Mouse (Mus musculus) liver, embryonic 15.5 days (tissue): ENCODE data around the gene Mettl23. TPM values are rescaled to one million over a fixed set of nuclear protein-coding genes. Genes with fewer than 3 reads are reported as not detected.
A peak's percentile ranks its signal among the peaks of the same experiment; 100 is the strongest.

Source experiments
- ATAC-seq: fragments of 200-750 bp; cut with Nextera tagmentation; 2 replicates; pipeline ENCODE4 v1.8.0; 2017; ENCODE audit warnings: moderate number of reproducible peaks, mild to moderate bottlenecking, moderate library complexity; ENCODE audit not compliant: insufficient read depth
- H3K27ac ChIP-seq: fragments of 300-500 bp; sonication (generic); replicated peaks from 2 replicates; pipeline ENCODE4 v1.5.1; 2015; ENCODE audit warnings: mild to moderate bottlenecking, inconsistent platforms
- H3K27me3 ChIP-seq: fragments of 300-500 bp; sonication (generic); 2 replicates; pipeline ENCODE4 v1.6.1; 2015; ENCODE audit warnings: mild to moderate bottlenecking, inconsistent platforms
- H3K36me3 ChIP-seq: fragments of 300-500 bp; sonication (generic); replicated peaks from 2 replicates; pipeline ENCODE4 v1.6.1; 2015; ENCODE audit warnings: moderate library complexity, mild to moderate bottlenecking, inconsistent platforms
- H3K4me1 ChIP-seq: fragments of 300-500 bp; sonication (generic); replicated peaks from 2 replicates; pipeline ENCODE4 v1.6.1; 2015; ENCODE audit warnings: inconsistent platforms
- H3K4me2 ChIP-seq: fragments of 300-500 bp; sonication (generic); 2 replicates; pipeline ENCODE4 v1.6.1; 2015; ENCODE audit warnings: moderate library complexity, mild to moderate bottlenecking, inconsistent platforms
- H3K4me3 ChIP-seq: fragments of 300-500 bp; sonication (generic); replicated peaks from 2 replicates; pipeline ENCODE4 v1.5.1; 2015; ENCODE audit warnings: mild to moderate bottlenecking, inconsistent platforms
- H3K9ac ChIP-seq: fragments of 300-500 bp; sonication (generic); 2 replicates; pipeline ENCODE4 v1.6.1; 2015; ENCODE audit warnings: moderate library complexity, mild to moderate bottlenecking, inconsistent platforms
- H3K9me3 ChIP-seq: fragments of 300-500 bp; sonication (generic); replicated peaks from 2 replicates; pipeline ENCODE4 v1.6.1; 2016; ENCODE audit warnings: inconsistent platforms
- WGBS: fragments of 180-500 bp; shearing (Covaris S2); methylation state at CpG from one replicate; pipeline ENCODE4 v1.1.7; 2015; ENCODE audit warnings: mixed read lengths; ENCODE audit not compliant: insufficient replicate concordance; 5-methylcytosine and 5-hydroxymethylcytosine counted together
- polyA plus RNA-seq: library from polyadenylated mRNA; unstranded; fragments of >200 nt; fragmentation: Nextera tagmentation; extraction: Ambion mirVana; gene quantifications from 2 replicates; pipeline ENCODE4 v1.2.1, GENCODE M21; 2015

Mettl23 gene
- polyA plus RNA-seq, 1 experiment from 2014 or later, result 36.6 TPM

- no peak for ATAC-seq
- H3K4me3 ChIP-seq, result no peak overlapping the region
- peaks cover 15% of the 10 kb centered on the region for H3K4me1 ChIP-seq
- 62% methylated on average over 11 of the region's 11 CpGs for WGBS
- H3K27me3 ChIP-seq, result peaks cover 13% of the 10 kb centered on the region
- H3K36me3 ChIP-seq, result no peaks in the 10 kb centered on the region
- H3K27ac ChIP-seq, result no peak overlapping the region
- H3K9ac ChIP-seq, result no peak overlapping the region
- no peak overlapping the region for H3K4me2 ChIP-seq
- no peaks in the 10 kb centered on the region for H3K9me3 ChIP-seq
These were observed 32.5 kb upstream of the Mettl23 start for GRCm38 (mm10) chr11:116810528-116810927.

- Histone ChIP-seq H3K27ac (no peak overlapping the region), H3K4me3 (peak overlapping the region; percentile 18; the same call in 1 of the 2 replicates), H3K9ac (no peak overlapping the region)
These were observed 31.8 kb upstream of the Mettl23 start for GRCm38 (mm10) chr11:116810983-116811901.

GRCm38 (mm10) chr11:116812793-116813529 lies 30.1 kb upstream of the Mettl23 start:
- Histone ChIP-seq H3K27me3 (peaks cover 13% of the 10 kb centered on the region), H3K4me2 (no peak overlapping the region), H3K9ac (no peak overlapping the region), H3K4me1 (peaks cover 15% of the 10 kb centered on the region), H3K36me3 (no peaks in the 10 kb centered on the region), H3K4me3 (no peak overlapping the region), H3K27ac (no peak overlapping the region), H3K9me3 (no peaks in the 10 kb centered on the region)
- no peak for ATAC-seq
- 67% methylated on average over 21 of the region's 21 CpGs for WGBS

More at GRCm38 (mm10) chr11:116810983-116811901, 31.8 kb upstream of the Mettl23 start:
- WGBS, result 5% methylated on average over 31 of the region's 32 CpGs
- peak overlapping the region; percentile 61 for H3K4me2 ChIP-seq
- H3K27me3 ChIP-seq, result peaks cover 13% of the 10 kb centered on the region
- no peaks in the 10 kb centered on the region for H3K36me3 ChIP-seq
- no peaks in the 10 kb centered on the region for H3K9me3 ChIP-seq
- ATAC-seq, result peak; percentile 46; the same call in 1 of the 2 replicates
- peaks cover 15% of the 10 kb centered on the region for H3K4me1 ChIP-seq

GRCm38 (mm10) chr11:116813610-116814009 lies 29.5 kb upstream of the Mettl23 start:
- Histone ChIP-seq H3K9me3 (no peaks in the 10 kb centered on the region), H3K4me1 (peaks cover 15% of the 10 kb centered on the region), H3K4me3 (no peak overlapping the region), H3K36me3 (no peaks in the 10 kb centered on the region), H3K27ac (no peak overlapping the region), H3K27me3 (peaks cover 13% of the 10 kb centered on the region), H3K9ac (no peak overlapping the region), H3K4me2 (no peak overlapping the region)
- 75% methylated on average over 13 of the region's 13 CpGs for WGBS
- ATAC-seq, result no peak

GRCm38 (mm10) chr11:116814076-116814883 lies 28.8 kb upstream of the Mettl23 start:
- no peak overlapping the region for H3K4me2 ChIP-seq
- H3K4me1 ChIP-seq, result peaks cover 15% of the 10 kb centered on the region
- WGBS, result 43% methylated on average over 20 of the region's 20 CpGs
- no peak overlapping the region for H3K4me3 ChIP-seq
- H3K36me3 ChIP-seq, result no peaks in the 10 kb centered on the region
- no peak for ATAC-seq
- peaks cover 13% of the 10 kb centered on the region for H3K27me3 ChIP-seq
- no peak overlapping the region for H3K27ac ChIP-seq
- H3K9me3 ChIP-seq, result no peaks in the 10 kb centered on the region
- no peak overlapping the region for H3K9ac ChIP-seq

- Histone ChIP-seq H3K9ac (no peak overlapping the region), H3K4me2 (no peak overlapping the region)
These were observed 28.1 kb upstream of the Mettl23 start for GRCm38 (mm10) chr11:116814884-116815415.

GRCm38 (mm10) chr11:116816769-116817168 lies 26.3 kb upstream of the Mettl23 start:
- ATAC-seq, result no peak
- 60% methylated on average over 5 of the region's 5 CpGs for WGBS
- H3K4me3 ChIP-seq, result no peak overlapping the region
- H3K36me3 ChIP-seq, result no peaks in the 10 kb centered on the region
- H3K4me1 ChIP-seq, result peaks cover 4% of the 10 kb centered on the region; the same call in 1 of the 2 replicates
- no peaks in the 10 kb centered on the region for H3K9me3 ChIP-seq
- H3K4me2 ChIP-seq, result no peak overlapping the region
- H3K27me3 ChIP-seq, result no peaks in the 10 kb centered on the region
- H3K9ac ChIP-seq, result no peak overlapping the region
- H3K27ac ChIP-seq, result no peak overlapping the region

More at GRCm38 (mm10) chr11:116814884-116815415, 28.1 kb upstream of the Mettl23 start:
- H3K9me3 ChIP-seq, result no peaks in the 10 kb centered on the region
- H3K4me3 ChIP-seq, result no peak overlapping the region
- no peak for ATAC-seq
- 44% methylated on average over 7 of the region's 7 CpGs for WGBS
- peaks cover 15% of the 10 kb centered on the region for H3K4me1 ChIP-seq
- peaks cover 13% of the 10 kb centered on the region for H3K27me3 ChIP-seq
- H3K36me3 ChIP-seq, result no peaks in the 10 kb centered on the region
- no peak overlapping the region for H3K27ac ChIP-seq

- Histone ChIP-seq H3K4me1 (peaks cover 4% of the 10 kb centered on the region; the same call in 1 of the 2 replicates), H3K27me3 (no peaks in the 10 kb centered on the region), H3K9me3 (no peaks in the 10 kb centered on the region), H3K4me2 (no peak overlapping the region), H3K9ac (no peak overlapping the region), H3K36me3 (no peaks in the 10 kb centered on the region), H3K27ac (no peak overlapping the region), H3K4me3 (no peak overlapping the region)
- 77% methylated on average over 5 of the region's 5 CpGs for WGBS
- no peak for ATAC-seq
These were observed 25.5 kb upstream of the Mettl23 start for GRCm38 (mm10) chr11:116817567-116817966.

GRCm38 (mm10) chr11:116818722-116819121 lies 24.4 kb upstream of the Mettl23 start:
- Histone ChIP-seq H3K27ac (no peak overlapping the region), H3K27me3 (no peaks in the 10 kb centered on the region), H3K9me3 (no peaks in the 10 kb centered on the region), H3K9ac (no peak overlapping the region), H3K4me2 (no peak overlapping the region), H3K4me3 (no peak overlapping the region), H3K4me1 (peaks cover 4% of the 10 kb centered on the region; the same call in 1 of the 2 replicates), H3K36me3 (no peaks in the 10 kb centered on the region)
- 51% methylated on average over 8 of the region's 8 CpGs for WGBS
- ATAC-seq, result no peak

- no peak overlapping the region for H3K4me2 ChIP-seq
- no peak for ATAC-seq
- no peaks in the 10 kb centered on the region for H3K36me3 ChIP-seq
- no peaks in the 10 kb centered on the region for H3K4me1 ChIP-seq
- H3K9me3 ChIP-seq, result no peaks in the 10 kb centered on the region
- H3K9ac ChIP-seq, result no peak overlapping the region
- H3K27me3 ChIP-seq, result no peaks in the 10 kb centered on the region
- no peak overlapping the region for H3K27ac ChIP-seq
- WGBS, result 55% methylated on average over 5 of the region's 5 CpGs
- no peak overlapping the region for H3K4me3 ChIP-seq
These were observed 23.0 kb upstream of the Mettl23 start for GRCm38 (mm10) chr11:116819932-116820593.
